Mouse (Mus musculus) kidney, adult 18-20 months (tissue): Measurements from ENCODE around the gene Sox14.

ENCODE experiments used
- DNase-seq: peaks from one replicate; pipeline ENCODE4 v3.0.0; 2021

The Sox14 gene

GRCm38 (mm10) chr9:99846820-99847219 is 29.1 kb downstream of the Sox14 start:
- DNase-seq, result peak; percentile 53

- no peak for DNase-seq
Observed at GRCm38 (mm10) chr9:99839367-99839766, 36.6 kb downstream of the Sox14 start.

DNA sequence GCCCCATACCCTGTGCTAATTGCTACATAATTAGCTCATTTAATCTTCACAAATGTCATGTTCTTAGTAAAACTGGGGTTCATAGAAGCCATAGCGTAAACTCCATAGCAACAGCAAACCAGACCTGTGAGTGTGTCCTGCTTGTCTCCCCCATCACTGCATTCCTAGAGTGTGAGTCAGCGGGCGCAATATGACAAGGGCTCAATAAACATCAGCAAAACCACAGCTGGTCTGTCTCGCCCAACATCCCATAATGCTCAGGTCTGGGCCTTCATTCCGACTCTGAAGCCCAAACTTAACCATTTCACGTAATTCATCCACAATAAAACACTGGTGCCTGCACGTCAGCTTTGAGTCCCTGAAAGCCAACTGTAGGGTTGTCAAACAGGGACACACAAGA is 37.1 kb downstream of the Sox14 start:
- no peak for DNase-seq

DNA sequence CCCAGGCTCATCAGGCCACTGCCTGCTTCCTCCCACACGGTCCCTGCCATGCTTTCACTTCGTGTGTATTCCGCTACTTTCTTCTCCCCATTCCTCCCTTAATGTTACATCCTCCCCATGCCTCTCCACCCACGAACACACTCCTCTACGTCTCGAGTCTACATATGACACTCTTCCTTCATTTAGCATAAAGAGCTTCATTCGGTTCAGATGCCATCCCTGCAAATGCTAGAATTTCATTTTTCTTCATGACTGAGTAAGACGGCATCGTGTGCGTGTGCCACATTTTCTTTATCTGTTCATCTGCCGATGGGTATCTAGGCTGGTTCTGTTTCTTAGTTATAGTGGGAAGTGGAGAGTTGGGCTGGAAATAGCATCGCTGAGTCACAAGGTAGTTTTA is 39.3 kb downstream of the Sox14 start:
- no peak for DNase-seq

- DNase-seq, result no peak
Observed at GRCm38 (mm10) chr9:99835624-99836430, 40.1 kb downstream of the Sox14 start.
